Mouse (Mus musculus) kidney, postnatal 0 days (tissue): ENCODE data around the gene Krtap15. TPM values are rescaled to one million over a fixed set of nuclear protein-coding genes. Genes with fewer than 3 reads are reported as not detected.

ENCODE experiments used
- ATAC-seq: fragments of 200-750 bp; cut with Nextera tagmentation; replicated peaks from 2 replicates; pipeline ENCODE4 v1.8.0; 2017; ENCODE audit warnings: low read depth, moderate number of reproducible peaks, moderate TSS enrichment, moderate library complexity; ENCODE audit not compliant: low FRiP score
- DNase-seq: peaks from one replicate; pipeline ENCODE4 v3.0.0-alpha.2; 2016; ENCODE audit warnings: low spot score
- H3K27ac ChIP-seq: fragments of 300-500 bp; sonication (generic); 2 replicates; pipeline ENCODE4 v1.5.1; 2014; ENCODE audit warnings: mild to moderate bottlenecking
- H3K27me3 ChIP-seq: fragments of 300-500 bp; sonication (generic); 2 replicates; pipeline ENCODE4 v1.6.1; 2014; ENCODE audit warnings: low read length, mixed read lengths; ENCODE audit not compliant: insufficient read depth
- H3K36me3 ChIP-seq: fragments of 300-500 bp; sonication (generic); 2 replicates; pipeline ENCODE4 v1.6.1; 2014; ENCODE audit warnings: low read length, mixed read lengths; ENCODE audit not compliant: insufficient read depth
- H3K4me1 ChIP-seq: fragments of 300-500 bp; sonication (generic); replicated peaks from 2 replicates; pipeline ENCODE4 v1.6.1; 2014; ENCODE audit warnings: antibody characterized with exemption, low read length, mixed read lengths; ENCODE audit not compliant: insufficient read depth
- H3K4me2 ChIP-seq: fragments of 300-500 bp; sonication (generic); 2 replicates; pipeline ENCODE4 v1.6.1; 2014; ENCODE audit warnings: mild to moderate bottlenecking, low read length, moderate library complexity, mixed read lengths
- H3K4me3 ChIP-seq: fragments of 300-500 bp; sonication (generic); replicated peaks from 2 replicates; pipeline ENCODE4 v1.5.1; 2014; ENCODE audit warnings: low read depth, low read length
- H3K9ac ChIP-seq: fragments of 300-500 bp; sonication (generic); 2 replicates; pipeline ENCODE4 v1.6.1; 2014; ENCODE audit warnings: low read depth, low read length
- H3K9me3 ChIP-seq: fragments of 300-500 bp; sonication (generic); replicated peaks from 2 replicates; pipeline ENCODE4 v1.6.1; 2016; ENCODE audit warnings: low read length, inconsistent platforms, mixed read lengths
- CTCF ChIP-seq: IDR thresholded peaks from 2 replicates; pipeline ENCODE4 v1.5.1; 2016; ENCODE audit warnings: antibody characterized with exemption, low read depth, mild to moderate bottlenecking, moderate library complexity
- WGBS: fragments of 180-500 bp; shearing (Covaris S2); extraction: QIAGEN DNeasy Blood & Tissue Kit; methylation state at CpG from one replicate; pipeline ENCODE4 v1.1.7; 2014; 5-methylcytosine and 5-hydroxymethylcytosine counted together
- polyA plus RNA-seq: library from polyadenylated mRNA; unstranded; fragments of >200 nt; fragmentation: Nextera tagmentation; extraction: Ambion mirVana; gene quantifications from 2 replicates; pipeline ENCODE4 v1.2.1, GENCODE M21; 2015

Krtap15 gene
- polyA plus RNA-seq, 1 experiment from 2014 or later = not detected

DNA sequence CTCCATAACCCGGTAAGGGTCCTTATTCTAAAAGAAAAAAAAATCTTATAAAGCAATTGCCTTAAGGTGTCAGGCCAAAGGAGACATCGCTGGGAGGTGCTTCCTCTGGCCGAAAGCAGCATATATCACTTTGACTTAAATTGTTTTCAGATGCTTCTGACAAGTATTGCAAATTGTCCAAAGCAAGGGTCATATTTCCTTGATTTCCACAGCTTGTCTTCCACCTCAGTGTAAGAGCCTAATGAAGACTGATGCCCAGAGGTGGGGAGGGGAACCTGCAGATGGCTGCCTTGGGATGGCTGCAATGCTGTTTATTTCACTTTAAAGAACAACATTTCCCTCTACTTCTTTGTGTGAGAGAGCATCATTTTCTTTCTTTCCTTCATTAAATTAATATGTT is 7.0 kb downstream of the Krtap15 start:
- H3K9ac ChIP-seq = no peak overlapping the region
- DNase-seq = no peak
- TF ChIP-seq CTCF = no peak

DNA sequence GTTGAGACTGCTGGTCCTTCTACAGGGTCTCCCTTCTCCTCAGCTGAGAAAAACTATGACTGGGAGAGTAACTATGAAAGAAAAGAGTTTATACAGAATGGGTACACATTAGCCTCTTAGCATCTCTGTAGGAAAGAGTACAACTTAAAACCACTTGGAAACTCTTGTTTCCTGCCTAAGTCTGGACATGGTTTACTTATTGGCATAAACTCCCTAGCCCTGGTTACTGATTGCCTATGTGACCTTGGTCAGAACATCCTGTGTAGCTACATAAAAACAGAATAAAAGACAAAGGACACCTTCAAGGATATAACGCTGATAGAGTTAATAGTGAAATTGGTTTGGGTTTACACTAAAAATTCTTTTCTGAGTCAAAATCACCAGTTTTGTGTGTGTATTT is 27.3 kb downstream of the Krtap15 start:
- no peak; the same call in 1 of the 2 replicates for ATAC-seq
- Histone ChIP-seq H3K9ac (no peak overlapping the region), H3K4me2 (no peak overlapping the region), H3K4me1 (no peaks in the 10 kb centered on the region), H3K36me3 (no peaks in the 10 kb centered on the region), H3K27ac (no peak overlapping the region), H3K4me3 (no peak overlapping the region), H3K9me3 (no peaks in the 10 kb centered on the region), H3K27me3 (no peaks in the 10 kb centered on the region)
- no peak for TF ChIP-seq CTCF
- 78% methylated on average over 1 of the region's 1 CpGs for WGBS
- peak; percentile 9 for DNase-seq

More for the DNA sequence above, 7.0 kb downstream of the Krtap15 start:
- Histone ChIP-seq H3K4me2 (no peak overlapping the region), H3K27me3 (no peaks in the 10 kb centered on the region), H3K27ac (no peak overlapping the region), H3K9me3 (no peaks in the 10 kb centered on the region), H3K4me3 (no peak overlapping the region), H3K4me1 (no peaks in the 10 kb centered on the region), H3K36me3 (no peaks in the 10 kb centered on the region)
- no peak for ATAC-seq
- WGBS = 32% methylated on average over 3 of the region's 3 CpGs

DNA sequence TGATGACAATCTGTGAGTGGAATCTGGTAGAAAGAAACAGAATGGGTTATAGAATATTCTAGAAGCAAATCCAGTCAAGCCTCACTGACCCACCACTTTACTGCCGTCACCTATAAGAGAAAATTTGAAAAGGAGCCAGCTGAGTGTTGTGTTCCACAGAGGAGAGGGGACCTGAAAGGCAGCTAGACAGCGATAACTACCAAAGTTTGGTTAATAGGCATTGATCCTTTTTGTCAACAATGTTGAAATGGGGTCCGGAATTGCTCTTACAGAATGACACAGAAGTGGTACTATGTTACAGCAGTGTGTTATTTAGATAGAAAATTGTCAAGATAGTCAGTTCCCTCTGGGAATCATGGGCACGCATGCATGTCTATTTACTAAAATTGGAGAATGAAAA is 28.5 kb downstream of the Krtap15 start:
- 87% methylated on average over 4 of the region's 4 CpGs for WGBS
- ATAC-seq = no peak
- DNase-seq = no peak
- Histone ChIP-seq H3K27me3 (no peaks in the 10 kb centered on the region), H3K4me3 (no peak overlapping the region), H3K4me1 (no peaks in the 10 kb centered on the region), H3K9ac (no peak overlapping the region), H3K9me3 (no peaks in the 10 kb centered on the region), H3K27ac (no peak overlapping the region), H3K36me3 (no peaks in the 10 kb centered on the region), H3K4me2 (no peak overlapping the region)
- no peak for TF ChIP-seq CTCF

DNA sequence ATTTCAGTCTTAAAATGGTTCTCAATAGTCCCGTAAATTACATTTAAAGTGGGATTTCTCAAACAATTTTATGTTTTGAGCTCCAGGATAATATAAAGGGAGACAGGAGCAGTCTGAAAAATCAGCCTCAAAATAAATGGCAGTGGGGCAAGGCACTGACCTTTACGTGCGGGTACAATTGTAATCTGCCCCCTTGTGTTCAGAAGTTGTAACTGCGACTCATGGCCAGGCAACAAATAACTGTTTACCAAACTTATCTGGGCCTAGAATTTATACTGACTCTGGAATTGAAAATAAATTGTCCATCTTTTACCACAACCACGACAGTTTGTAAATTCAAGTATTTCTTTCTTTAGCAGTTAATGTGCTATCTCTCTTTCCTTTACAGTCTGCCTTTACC is 31.4 kb downstream of the Krtap15 start:
- WGBS = 14% methylated on average over 5 of the region's 5 CpGs
- no peaks in the 10 kb centered on the region for H3K36me3 ChIP-seq
- no peak overlapping the region for H3K9ac ChIP-seq
- H3K4me3 ChIP-seq = no peak overlapping the region
- H3K9me3 ChIP-seq = no peaks in the 10 kb centered on the region
- peak; percentile 83 for TF ChIP-seq CTCF
- DNase-seq (peak; percentile 33), ATAC-seq (no peak)
- no peaks in the 10 kb centered on the region for H3K27me3 ChIP-seq
- no peak overlapping the region for H3K27ac ChIP-seq
- no peaks in the 10 kb centered on the region for H3K4me1 ChIP-seq
- no peak overlapping the region for H3K4me2 ChIP-seq

DNA sequence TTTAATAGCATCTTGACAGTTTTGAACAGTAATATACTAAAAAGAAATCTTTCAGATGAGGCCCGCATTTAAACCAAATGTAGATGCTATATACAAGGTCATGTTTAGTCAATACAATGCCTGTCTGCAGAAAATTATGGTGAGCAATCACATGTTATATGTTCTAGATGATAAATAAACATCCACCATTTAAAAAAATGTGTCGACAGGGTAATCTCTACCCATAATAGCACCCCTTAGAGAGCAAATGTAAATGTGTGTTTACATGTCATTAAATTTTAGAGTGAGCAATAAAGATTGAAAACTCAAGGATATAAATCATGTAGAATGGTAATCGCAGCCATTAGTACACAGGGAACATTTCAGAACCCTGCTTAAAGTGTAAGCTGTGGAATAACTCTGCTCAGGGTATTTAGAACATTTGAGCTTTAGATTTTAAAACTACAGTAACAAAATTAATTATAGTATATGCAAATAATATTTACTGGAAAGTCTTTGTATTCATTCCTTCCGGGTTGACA is 44.9 kb downstream of the Krtap15 start:
- no peak for TF ChIP-seq CTCF
- Histone ChIP-seq H3K9me3 (no peaks in the 10 kb centered on the region), H3K27me3 (no peaks in the 10 kb centered on the region), H3K4me2 (no peak overlapping the region), H3K36me3 (no peaks in the 10 kb centered on the region), H3K27ac (no peak overlapping the region), H3K4me3 (no peak overlapping the region), H3K9ac (no peak overlapping the region), H3K4me1 (no peaks in the 10 kb centered on the region)
- DNase-seq (no peak), ATAC-seq (no peak)
- 50% methylated on average over 4 of the region's 4 CpGs for WGBS

DNA sequence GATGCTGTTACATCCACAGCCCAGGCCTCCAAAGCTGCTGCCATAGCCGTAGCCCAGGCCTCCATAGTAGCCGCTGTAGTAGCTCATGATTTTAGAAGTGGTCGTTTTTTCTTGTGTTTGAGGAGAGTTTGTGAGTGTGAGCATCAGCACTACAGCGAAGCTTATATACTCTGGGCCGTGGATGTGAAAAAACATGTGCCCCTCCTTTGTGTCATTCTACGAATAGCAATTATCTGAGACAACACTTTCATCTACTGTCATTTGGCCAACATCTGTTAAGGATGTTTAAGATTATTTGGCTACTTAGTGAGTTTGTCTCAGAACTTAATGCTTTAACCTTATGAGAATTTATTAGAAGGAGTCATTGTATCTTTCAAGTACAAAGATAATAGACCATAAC is 49.3 kb downstream of the Krtap15 start, which contains the start of gene Krtap19-1:
Gene Krtap19-1, minus strand, starts transcription at position 101 of the 400 bp plus-strand sequence.
- WGBS = 90% methylated on average over 6 of the region's 6 CpGs
- Histone ChIP-seq H3K27me3 (no peaks in the 10 kb centered on the region), H3K4me1 (no peaks in the 10 kb centered on the region), H3K36me3 (no peaks in the 10 kb centered on the region), H3K4me3 (no peak within 1 kb of the TSS), H3K27ac (no peak within 1 kb of the TSS), H3K4me2 (no peak within 1 kb of the TSS), H3K9ac (no peak within 1 kb of the TSS), H3K9me3 (no peaks in the 10 kb centered on the region)
- TF ChIP-seq CTCF = no peak
- ATAC-seq (no peak), DNase-seq (no peak)

DNA sequence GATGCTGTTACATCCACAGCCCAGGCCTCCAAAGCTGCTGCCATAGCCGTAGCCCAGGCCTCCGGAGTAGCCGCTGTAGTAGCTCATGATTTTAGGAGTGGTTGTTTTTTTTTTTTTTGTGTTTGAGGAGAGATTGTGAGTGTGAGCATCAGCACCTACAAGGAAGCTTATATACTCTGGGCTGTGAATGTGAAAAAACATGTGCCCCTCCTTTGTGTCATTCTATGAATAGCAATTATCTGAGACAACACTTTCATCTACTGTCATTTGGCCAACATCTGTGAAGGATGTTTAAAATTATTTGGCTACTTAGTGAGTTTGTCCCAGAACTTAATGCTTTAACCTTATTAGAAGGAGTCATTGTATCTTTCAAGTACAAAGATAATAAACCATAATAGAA is 54.2 kb downstream of the Krtap15 start, which contains the start of gene Krtap19-2:
Gene Krtap19-2, minus strand, starts transcription at position 101 of the 400 bp plus-strand sequence.
- ATAC-seq = no peak
- no peak for TF ChIP-seq CTCF
- 96% methylated on average over 3 of the region's 3 CpGs for WGBS

More for the DNA sequence above, 54.2 kb downstream of the Krtap15 start, which contains the start of gene Krtap19-2:
- H3K36me3 ChIP-seq = no peaks in the 10 kb centered on the region
- no peak within 1 kb of the TSS for H3K9ac ChIP-seq
- H3K27ac ChIP-seq = no peak within 1 kb of the TSS
- H3K4me3 ChIP-seq = no peak within 1 kb of the TSS
- H3K27me3 ChIP-seq = no peaks in the 10 kb centered on the region
- no peak for DNase-seq
- H3K4me2 ChIP-seq = no peak within 1 kb of the TSS
- H3K4me1 ChIP-seq = no peaks in the 10 kb centered on the region
- no peaks in the 10 kb centered on the region for H3K9me3 ChIP-seq
